Mouse (Mus musculus): ENCODE measurements around the gene Map1lc3a.

Gene Map1lc3a

GRCm38 (mm10) chr2:155276195-155276594, at the start of gene Map1lc3a:
Gene Map1lc3a (plus strand): TSS chr2:155276297.
- in situ Hi-C loops (cut with MboI), result no loop called here

GRCm38 (mm10) chr2:155235746-155236361, 40.2 kb upstream of the Map1lc3a start:
- in situ Hi-C loops (cut with MboI), result no loop called here

- in situ Hi-C loops (cut with MboI), result no loop called here
Measured at GRCm38 (mm10) chr2:155236362-155236992, 39.6 kb upstream of the Map1lc3a start, which contains the start of gene Dynlrb1. Gene Dynlrb1 (plus strand): TSS chr2:155236533.

- in situ Hi-C loops (cut with MboI), result no loop called here
Measured at GRCm38 (mm10) chr2:155237276-155237675, 38.8 kb upstream of the Map1lc3a start.

GRCm38 (mm10) chr2:155240915-155241314, 35.2 kb upstream of the Map1lc3a start:
- in situ Hi-C loops (cut with MboI), result no loop called here

- in situ Hi-C loops (cut with MboI), result no loop called here
Measured at GRCm38 (mm10) chr2:155242296-155242855, 33.7 kb upstream of the Map1lc3a start.

- in situ Hi-C loops (cut with MboI), result no loop called here
Measured at GRCm38 (mm10) chr2:155246231-155246630, 29.9 kb upstream of the Map1lc3a start.

- in situ Hi-C loops (cut with MboI), result no loop called here
Measured at GRCm38 (mm10) chr2:155248206-155248605, 27.9 kb upstream of the Map1lc3a start.

GRCm38 (mm10) chr2:155248718-155249117, 27.4 kb upstream of the Map1lc3a start:
- in situ Hi-C loops (cut with MboI), result no loop called here

GRCm38 (mm10) chr2:155249588-155249987, 26.5 kb upstream of the Map1lc3a start:
- in situ Hi-C loops (cut with MboI), result no loop called here

- in situ Hi-C loops (cut with MboI), result no loop called here
Measured at GRCm38 (mm10) chr2:155265526-155265925, 10.6 kb upstream of the Map1lc3a start.

- in situ Hi-C loops (cut with MboI), result no loop called here
Measured at GRCm38 (mm10) chr2:155266896-155267295, 9.2 kb upstream of the Map1lc3a start.

GRCm38 (mm10) chr2:155271957-155272356, 4.1 kb upstream of the Map1lc3a start:
- in situ Hi-C loops (cut with MboI), result no loop called here

GRCm38 (mm10) chr2:155272396-155273170, 3.5 kb upstream of the Map1lc3a start:
- in situ Hi-C loops (cut with MboI), result no loop called here

GRCm38 (mm10) chr2:155273603-155274002, 2.5 kb upstream of the Map1lc3a start:
- in situ Hi-C loops (cut with MboI), result no loop called here

- in situ Hi-C loops (cut with MboI), result no loop called here
Measured at GRCm38 (mm10) chr2:155276621-155277175, 601 bp downstream of the Map1lc3a start.

GRCm38 (mm10) chr2:155277721-155278120, 1.6 kb downstream of the Map1lc3a start:
- in situ Hi-C loops (cut with MboI), result no loop called here

GRCm38 (mm10) chr2:155278361-155278760, 2.3 kb downstream of the Map1lc3a start:
- in situ Hi-C loops (cut with MboI), result no loop called here

- in situ Hi-C loops (cut with MboI), result no loop called here
Measured at GRCm38 (mm10) chr2:155279163-155279562, 3.1 kb downstream of the Map1lc3a start.

- in situ Hi-C loops (cut with MboI), result no loop called here
Measured at GRCm38 (mm10) chr2:155280116-155280515, 4.0 kb downstream of the Map1lc3a start.

- in situ Hi-C loops (cut with MboI), result no loop called here
Measured at GRCm38 (mm10) chr2:155283793-155284192, 7.7 kb downstream of the Map1lc3a start.

GRCm38 (mm10) chr2:155284647-155285046, 8.6 kb downstream of the Map1lc3a start:
- in situ Hi-C loops (cut with MboI), result no loop called here
